Mouse (Mus musculus): Measurements from ENCODE around the gene Atad5.

DNA sequence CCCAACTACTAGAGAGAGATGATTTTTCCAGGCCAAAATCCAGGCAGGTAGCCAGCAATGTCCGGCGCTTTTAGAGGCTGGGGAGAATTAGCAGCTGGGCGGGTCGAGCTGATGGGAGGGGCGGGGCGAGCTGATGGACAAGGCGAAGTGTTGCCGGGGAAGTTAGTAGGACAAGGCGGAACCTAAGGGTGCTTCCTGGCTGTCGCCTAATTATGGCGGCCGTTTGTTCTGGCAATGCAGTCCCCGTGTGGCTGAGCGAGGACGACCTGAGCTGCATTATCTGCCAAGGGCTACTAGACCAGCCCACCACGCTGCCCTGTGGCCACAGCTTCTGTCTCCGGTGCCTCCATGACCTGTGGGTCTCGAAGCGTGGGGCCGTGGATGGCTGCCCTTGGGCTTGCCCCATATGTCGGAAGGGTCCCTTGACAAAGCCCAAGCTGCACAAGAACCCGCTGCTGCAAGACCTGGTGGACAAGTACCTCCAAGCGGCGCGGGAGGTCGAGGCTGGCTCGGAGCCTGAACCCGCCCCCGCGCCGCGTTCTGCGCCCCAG lies 94.6 kb downstream of the Atad5 start, which contains the start of gene Rnf135:
- TF ChIP-seq CTCF (IDR thresholded peaks at IDR 0.05; ENCODE audit: low read depth, low read length) (no peak), POLR2A (IDR thresholded peaks at IDR 0.05; ENCODE audit: extremely low read depth, insufficient read depth, low read length) (peak; percentile 93)

All from liver, adult 2 months (tissue).